Mouse (Mus musculus) embryonic facial prominence, embryonic 14.5 days (tissue): Measurements from ENCODE around the gene Dlgap4. TPM values are rescaled to one million over a fixed set of nuclear protein-coding genes. Genes with fewer than 3 reads are reported as not detected.

Experiments
- ATAC-seq: fragments of 200-750 bp; cut with Nextera tagmentation; 2 replicates; pipeline ENCODE4 v1.8.0; 2017; ENCODE audit warnings: low read depth, moderate number of reproducible peaks, moderate TSS enrichment
- DNase-seq: peaks from one replicate; pipeline ENCODE4 v3.0.0-alpha.2; 2015; ENCODE audit warnings: low spot score
- H3K27ac ChIP-seq: fragments of 300-500 bp; sonication (generic); replicated peaks from 2 replicates; pipeline ENCODE4 v1.5.1; 2014; ENCODE audit warnings: low read depth, mild to moderate bottlenecking, low read length, moderate library complexity
- H3K27me3 ChIP-seq: fragments of 300-500 bp; sonication (generic); replicated peaks from 2 replicates; pipeline ENCODE4 v1.6.1; 2014; ENCODE audit warnings: low read length; ENCODE audit not compliant: control insufficient read depth, insufficient read depth
- H3K36me3 ChIP-seq: fragments of 300-500 bp; sonication (generic); 2 replicates; pipeline ENCODE4 v1.6.1; 2014; ENCODE audit warnings: low read length, mixed read lengths; ENCODE audit not compliant: control insufficient read depth, insufficient read depth
- H3K4me1 ChIP-seq: fragments of 300-500 bp; sonication (generic); 2 replicates; pipeline ENCODE4 v1.6.1; 2014; ENCODE audit warnings: antibody characterized with exemption, low read length; ENCODE audit not compliant: control insufficient read depth, insufficient read depth
- H3K4me2 ChIP-seq: fragments of 300-500 bp; sonication (generic); 2 replicates; pipeline ENCODE4 v1.6.1; 2014; ENCODE audit warnings: low read depth, mild to moderate bottlenecking, low read length, moderate library complexity, mixed read lengths
- H3K4me3 ChIP-seq: fragments of 300-500 bp; sonication (generic); 2 replicates; pipeline ENCODE4 v1.5.1; 2014; ENCODE audit warnings: low read depth, mild to moderate bottlenecking, low read length
- H3K9ac ChIP-seq: fragments of 300-500 bp; sonication (generic); 2 replicates; pipeline ENCODE4 v1.6.1; 2014; ENCODE audit warnings: low read depth, mild to moderate bottlenecking, low read length, moderate library complexity, mixed read lengths
- H3K9me3 ChIP-seq: fragments of 300-500 bp; sonication (generic); 2 replicates; pipeline ENCODE4 v1.6.1; 2016; ENCODE audit warnings: low read length; ENCODE audit not compliant: control insufficient read depth
- WGBS: fragments of 180-500 bp; shearing (Covaris S2); extraction: QIAGEN DNeasy Blood & Tissue Kit; methylation state at CpG from one replicate; pipeline ENCODE4 v1.1.7; 2014; 5-methylcytosine and 5-hydroxymethylcytosine counted together
- polyA plus RNA-seq: library from polyadenylated mRNA; unstranded; fragments of >200 nt; fragmentation: Nextera tagmentation; extraction: Ambion mirVana; gene quantifications from 2 replicates; pipeline ENCODE4 v1.2.1, GENCODE M21; 2014

Gene Dlgap4
- polyA plus RNA-seq, 1 experiment from 2014 or later: 74.0 TPM

- 95% methylated on average over 10 of the region's 10 CpGs for WGBS
- ATAC-seq: no peak
- no peak for DNase-seq
These were observed 197.2 kb downstream of the Dlgap4 start for GRCm38 (mm10) chr2:156810716-156811115.

DNA sequence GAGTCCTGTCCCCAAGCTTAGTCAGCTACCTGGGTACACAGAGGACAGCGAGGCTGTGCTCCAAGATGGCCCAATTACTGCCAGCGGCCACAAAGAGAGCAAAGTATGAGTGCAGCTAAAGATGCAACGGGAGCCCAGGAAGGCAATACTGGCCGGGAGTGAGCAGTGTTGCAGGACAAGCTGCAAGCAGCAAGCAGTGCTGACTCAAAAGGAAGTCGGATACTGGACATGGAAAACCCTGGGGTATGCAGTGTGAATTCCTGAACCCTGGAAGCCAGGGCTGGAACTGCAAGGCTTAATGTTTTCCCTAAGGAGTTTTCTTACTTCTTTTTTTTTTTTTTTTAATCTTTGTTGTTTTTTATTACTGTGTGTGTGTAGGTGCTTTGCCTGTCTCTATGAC, 198.1 kb downstream of the Dlgap4 start:
- 63% methylated on average over 5 of the region's 5 CpGs for WGBS
- DNase-seq (no peak), ATAC-seq (no peak)
- no peaks in the 10 kb centered on the region for H3K36me3 ChIP-seq
- 0 out of 2 replicates have a peak, but pooled peaks cover 3% of the 10 kb centered on the region for H3K4me1 ChIP-seq
- no peak overlapping the region for H3K27ac ChIP-seq
- no peaks in the 10 kb centered on the region for H3K27me3 ChIP-seq
- no peaks in the 10 kb centered on the region for H3K9me3 ChIP-seq
- H3K4me2 ChIP-seq: no peak overlapping the region
- no peak overlapping the region for H3K9ac ChIP-seq
- H3K4me3 ChIP-seq: no peak overlapping the region

More at GRCm38 (mm10) chr2:156810716-156811115, 197.2 kb downstream of the Dlgap4 start:
- H3K4me2 ChIP-seq: no peak overlapping the region
- H3K27me3 ChIP-seq: no peaks in the 10 kb centered on the region
- 0 out of 2 replicates have a peak, but pooled peaks cover 3% of the 10 kb centered on the region for H3K4me1 ChIP-seq
- no peaks in the 10 kb centered on the region for H3K9me3 ChIP-seq
- no peak overlapping the region for H3K9ac ChIP-seq
- no peak overlapping the region for H3K4me3 ChIP-seq
- H3K27ac ChIP-seq: no peak overlapping the region
- no peaks in the 10 kb centered on the region for H3K36me3 ChIP-seq

Other genes with a start within 250 kb of the Dlgap4 start
- 4.0 and 4.7 TPM in 2 replicates for gene Epb41l1, start 192.8 kb upstream of the Dlgap4 start, polyA plus RNA-seq
- 34.3 and 37.5 TPM in 2 replicates for gene Aar2, start 66.1 kb upstream of the Dlgap4 start, polyA plus RNA-seq
- 285 and 310 TPM in 2 replicates for gene Myl9, start 161.7 kb downstream of the Dlgap4 start, polyA plus RNA-seq
- gene Tgif2, start 226.3 kb downstream of the Dlgap4 start, polyA plus RNA-seq: 44.3 and 56.5 TPM in 2 replicates
- 3.2 and 3.6 TPM in 2 replicates for gene 4930518I15Rik, start 244.2 kb downstream of the Dlgap4 start, polyA plus RNA-seq
- gene Rab5if, start 249.4 kb downstream of the Dlgap4 start, polyA plus RNA-seq: 172 and 181 TPM in 2 replicates